Mouse (Mus musculus): ENCODE data around the gene Rnf144a. TPM values are rescaled to one million over a fixed set of nuclear protein-coding genes. Genes with fewer than 3 reads are reported as not detected.

The Rnf144a gene
- total and polyA plus RNA-seq, 2 experiments from 2014 or later: 6.8 to 9.4 TPM

DNA sequence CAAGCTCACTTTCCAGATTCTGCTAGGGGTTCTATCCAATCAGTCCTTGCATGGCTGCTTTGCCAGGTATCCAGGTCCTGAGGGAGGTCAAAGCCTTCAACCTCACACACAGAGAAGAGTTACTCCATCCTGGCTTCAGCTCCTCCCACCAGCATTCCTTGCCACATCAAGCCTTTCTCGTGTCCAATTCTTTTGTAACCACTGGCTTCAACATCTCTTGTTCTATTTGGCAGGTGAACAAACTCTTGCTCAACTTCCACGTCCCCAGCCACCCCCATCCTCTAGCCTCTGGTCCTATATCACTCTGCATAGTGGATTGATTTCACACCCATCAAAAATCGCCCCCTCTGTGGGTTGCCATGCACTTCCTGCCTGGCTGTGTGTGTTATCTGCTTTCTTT, 98.8 kb downstream of the Rnf144a start:
- ATAC-seq (ENCODE audit: insufficient read depth, low read depth) (no peak), DNase-seq (ENCODE audit: low spot score) (no peak)
- no peaks in the 10 kb centered on the region for H3K4me1 ChIP-seq (ENCODE audit: control insufficient read depth, insufficient read depth)
- peaks cover 8% of the 10 kb centered on the region; the same call in 1 of the 2 replicates for H3K36me3 ChIP-seq (replicated peaks; ENCODE audit: control insufficient read depth, insufficient read depth, low read length)
- H3K27me3 ChIP-seq (ENCODE audit: control insufficient read depth, insufficient read depth, low read length): no peaks in the 10 kb centered on the region
- WGBS: 56% methylated on average over 3 of the region's 3 CpGs
- H3K9me3 ChIP-seq (replicated peaks; ENCODE audit: control insufficient read depth, low read length): no peaks in the 10 kb centered on the region
- no peak overlapping the region for H3K4me2 ChIP-seq (ENCODE audit: low read depth, low read length)
- H3K9ac ChIP-seq (replicated peaks; ENCODE audit: low read depth, low read length): no peak overlapping the region
- no peak overlapping the region for H3K4me3 ChIP-seq (ENCODE audit: low read depth, low read length)
- no peak overlapping the region for H3K27ac ChIP-seq (ENCODE audit: low read depth)
- no peak for TF ChIP-seq CTCF (IDR thresholded peaks at IDR 0.05; ENCODE audit: low read depth)
- no peak for TF ChIP-seq EP300 (IDR thresholded peaks at IDR 0.05; ENCODE audit: low read depth)

DNA sequence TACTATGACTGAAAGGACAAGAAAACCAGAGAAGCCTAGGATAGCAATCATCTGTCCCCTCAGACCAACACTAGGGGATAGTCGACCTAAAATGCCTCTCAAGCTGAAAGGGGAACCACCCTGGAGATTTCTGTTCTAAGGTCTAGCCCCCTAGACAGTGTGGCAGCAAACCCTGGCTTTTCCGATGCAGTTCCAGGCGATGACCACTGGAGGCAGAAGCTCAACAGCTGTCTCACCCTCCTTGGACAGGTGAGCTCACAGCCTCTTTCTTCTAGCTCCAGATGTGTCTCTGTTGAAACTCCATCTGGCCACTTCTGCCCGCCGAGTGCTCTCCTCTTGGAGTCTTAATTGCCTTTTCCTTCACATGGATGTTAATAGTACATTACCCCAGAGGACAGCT, 100.1 kb downstream of the Rnf144a start:
- no peak overlapping the region for H3K4me2 ChIP-seq (ENCODE audit: low read depth, low read length)
- no peaks in the 10 kb centered on the region for H3K27me3 ChIP-seq (ENCODE audit: control insufficient read depth, insufficient read depth, low read length)
- ATAC-seq (ENCODE audit: insufficient read depth, low read depth): no peak
- peaks cover 13% of the 10 kb centered on the region for H3K36me3 ChIP-seq (replicated peaks; ENCODE audit: control insufficient read depth, insufficient read depth, low read length)
- H3K9me3 ChIP-seq (replicated peaks; ENCODE audit: control insufficient read depth, low read length): no peaks in the 10 kb centered on the region
- no peak overlapping the region for H3K4me3 ChIP-seq (ENCODE audit: low read depth, low read length)
- H3K4me1 ChIP-seq (ENCODE audit: control insufficient read depth, insufficient read depth): no peaks in the 10 kb centered on the region
- DNase-seq (ENCODE audit: low spot score): peak; percentile 27
- TF ChIP-seq EP300 (IDR thresholded peaks at IDR 0.05; ENCODE audit: low read depth): no peak
- TF ChIP-seq CTCF (IDR thresholded peaks at IDR 0.05; ENCODE audit: low read depth): peak; percentile 63
- 36% methylated on average over 5 of the region's 5 CpGs for WGBS
- no peak overlapping the region for H3K27ac ChIP-seq (ENCODE audit: low read depth)
- H3K9ac ChIP-seq (replicated peaks; ENCODE audit: low read depth, low read length): no peak overlapping the region

DNA sequence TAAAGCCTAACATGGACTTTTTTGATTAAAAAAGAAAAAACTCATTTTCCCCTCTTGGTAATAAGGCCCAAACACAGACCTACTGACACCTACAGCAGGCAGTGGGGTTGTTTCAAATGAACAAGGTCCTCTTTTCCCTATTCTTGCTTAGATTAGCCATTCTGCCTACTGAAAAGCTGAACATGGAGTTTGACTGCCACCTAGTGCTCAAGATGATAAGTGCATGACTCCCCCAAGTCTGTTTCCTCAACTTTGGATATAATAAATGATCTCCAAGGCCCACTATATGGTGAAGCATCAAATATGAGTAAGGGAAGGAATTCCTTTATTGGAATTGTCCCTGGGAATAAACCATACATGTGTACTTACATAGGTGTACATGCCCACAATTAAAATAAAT, 103.5 kb downstream of the Rnf144a start:
- no peaks in the 10 kb centered on the region for H3K9me3 ChIP-seq (replicated peaks; ENCODE audit: control insufficient read depth, low read length)
- H3K27ac ChIP-seq (ENCODE audit: low read depth): no peak overlapping the region
- H3K4me2 ChIP-seq (ENCODE audit: low read depth, low read length): no peak overlapping the region
- DNase-seq (ENCODE audit: low spot score): peak; percentile 53
- no peak for TF ChIP-seq EP300 (IDR thresholded peaks at IDR 0.05; ENCODE audit: low read depth)
- TF ChIP-seq CTCF (IDR thresholded peaks at IDR 0.05; ENCODE audit: low read depth): peak; percentile 83
- no peaks in the 10 kb centered on the region for H3K4me1 ChIP-seq (ENCODE audit: control insufficient read depth, insufficient read depth)
- H3K36me3 ChIP-seq (replicated peaks; ENCODE audit: control insufficient read depth, insufficient read depth, low read length): peaks cover 10% of the 10 kb centered on the region
- H3K4me3 ChIP-seq (ENCODE audit: low read depth, low read length): no peak overlapping the region
- no peak overlapping the region for H3K9ac ChIP-seq (replicated peaks; ENCODE audit: low read depth, low read length)
- H3K27me3 ChIP-seq (ENCODE audit: control insufficient read depth, insufficient read depth, low read length): no peaks in the 10 kb centered on the region
- no peak for ATAC-seq (ENCODE audit: insufficient read depth, low read depth)

- Histone ChIP-seq H3K9ac (replicated peaks; ENCODE audit: low read depth, low read length) (no peak overlapping the region), H3K4me3 (ENCODE audit: low read depth, low read length) (no peak overlapping the region), H3K4me2 (ENCODE audit: low read depth, low read length) (no peak overlapping the region), H3K4me1 (ENCODE audit: control insufficient read depth, insufficient read depth) (no peaks in the 10 kb centered on the region), H3K27ac (ENCODE audit: low read depth) (no peak overlapping the region), H3K9me3 (replicated peaks; ENCODE audit: control insufficient read depth, low read length) (no peaks in the 10 kb centered on the region), H3K27me3 (ENCODE audit: control insufficient read depth, insufficient read depth, low read length) (no peaks in the 10 kb centered on the region), H3K36me3 (replicated peaks; ENCODE audit: control insufficient read depth, insufficient read depth, low read length) (peaks cover 10% of the 10 kb centered on the region)
- 74% methylated on average over 11 of the region's 11 CpGs for WGBS
- ATAC-seq (ENCODE audit: insufficient read depth, low read depth): no peak
- DNase-seq (ENCODE audit: low spot score): no peak
- TF ChIP-seq EP300 (IDR thresholded peaks at IDR 0.05; ENCODE audit: low read depth) (no peak), CTCF (IDR thresholded peaks at IDR 0.05; ENCODE audit: low read depth) (no peak)
Observed at GRCm38 (mm10) chr12:26310247-26310646, 104.8 kb downstream of the Rnf144a start.

- ATAC-seq (ENCODE audit: insufficient read depth, low read depth) (no peak), DNase-seq (ENCODE audit: low spot score) (no peak)
- H3K4me3 ChIP-seq (ENCODE audit: low read depth, low read length): no peak overlapping the region
- no peaks in the 10 kb centered on the region for H3K27me3 ChIP-seq (ENCODE audit: control insufficient read depth, insufficient read depth, low read length)
- no peak overlapping the region for H3K9ac ChIP-seq (replicated peaks; ENCODE audit: low read depth, low read length)
- H3K9me3 ChIP-seq (replicated peaks; ENCODE audit: control insufficient read depth, low read length): no peaks in the 10 kb centered on the region
- peaks cover 3% of the 10 kb centered on the region; the same call in 1 of the 2 replicates for H3K4me1 ChIP-seq (ENCODE audit: control insufficient read depth, insufficient read depth)
- no peaks in the 10 kb centered on the region for H3K36me3 ChIP-seq (replicated peaks; ENCODE audit: control insufficient read depth, insufficient read depth, low read length)
- H3K27ac ChIP-seq (ENCODE audit: low read depth): no peak overlapping the region
- no peak overlapping the region for H3K4me2 ChIP-seq (ENCODE audit: low read depth, low read length)
- TF ChIP-seq CTCF (IDR thresholded peaks at IDR 0.05; ENCODE audit: low read depth) (no peak), EP300 (IDR thresholded peaks at IDR 0.05; ENCODE audit: low read depth) (no peak)
- 86% methylated on average over 5 of the region's 5 CpGs for WGBS
Observed at GRCm38 (mm10) chr12:26302886-26303285, 112.2 kb downstream of the Rnf144a start.

GRCm38 (mm10) chr12:26299515-26300090, 115.5 kb downstream of the Rnf144a start:
- Histone ChIP-seq H3K4me2 (ENCODE audit: low read depth, low read length) (no peak overlapping the region), H3K27me3 (ENCODE audit: control insufficient read depth, insufficient read depth, low read length) (no peaks in the 10 kb centered on the region), H3K9me3 (replicated peaks; ENCODE audit: control insufficient read depth, low read length) (no peaks in the 10 kb centered on the region), H3K36me3 (replicated peaks; ENCODE audit: control insufficient read depth, insufficient read depth, low read length) (no peaks in the 10 kb centered on the region), H3K9ac (replicated peaks; ENCODE audit: low read depth, low read length) (no peak overlapping the region), H3K27ac (ENCODE audit: low read depth) (no peak overlapping the region), H3K4me3 (ENCODE audit: low read depth, low read length) (no peak overlapping the region), H3K4me1 (ENCODE audit: control insufficient read depth, insufficient read depth) (peaks cover 3% of the 10 kb centered on the region; the same call in 1 of the 2 replicates)
- DNase-seq (ENCODE audit: low spot score) (no peak), ATAC-seq (ENCODE audit: insufficient read depth, low read depth) (no peak)
- TF ChIP-seq CTCF (IDR thresholded peaks at IDR 0.05; ENCODE audit: low read depth) (no peak), EP300 (IDR thresholded peaks at IDR 0.05; ENCODE audit: low read depth) (no peak)
- WGBS: 71% methylated on average over 7 of the region's 7 CpGs
